Mouse (Mus musculus): Measurements from ENCODE around the gene Slc44a4. TPM values are rescaled to one million over a fixed set of nuclear protein-coding genes. Genes with fewer than 3 reads are reported as not detected.
A peak's percentile ranks its signal among the peaks of the same experiment; 100 is the strongest.

The Slc44a4 gene
- polyA plus RNA-seq, 1 experiment: 101 TPM

- TF ChIP-seq CTCF (IDR thresholded peaks at IDR 0.05; ENCODE audit: extremely low read depth, insufficient read length, insufficient replicate concordance, low read depth, low read length) (peak; percentile 63; the same call in 1 of the 2 replicates), POLR2A (IDR thresholded peaks at IDR 0.05; ENCODE audit: low read depth, low read length) (no peak; the same call in 1 of the 2 replicates)
- 6% methylated on average over 11 of the region's 11 CpGs for WGBS
- Histone ChIP-seq H3K36me3 (ENCODE audit: control insufficient read depth, insufficient read depth, low read length) (peaks cover 42% of the 10 kb centered on the region), H3K27ac (ENCODE audit: insufficient read depth, low read depth, low read length) (peak overlapping the region; percentile 89), H3K27me3 (ENCODE audit: control insufficient read depth, insufficient read depth, low read length) (no peaks in the 10 kb centered on the region), H3K4me1 (ENCODE audit: control insufficient read depth, insufficient read depth, insufficient read length, low read length) (peaks cover 27% of the 10 kb centered on the region), H3K4me3 (ENCODE audit: low read depth, low read length) (peak overlapping the region; percentile 61)
Observed at GRCm38 (mm10) chr17:34915410-34915831, 1.2 kb downstream of the Slc44a4 start.

- H3K27me3 ChIP-seq (ENCODE audit: control insufficient read depth, insufficient read depth, low read length): no peaks in the 10 kb centered on the region
- peaks cover 20% of the 10 kb centered on the region for H3K4me1 ChIP-seq (ENCODE audit: control insufficient read depth, insufficient read depth, insufficient read length, low read length)
- 93% methylated on average over 5 of the region's 5 CpGs for WGBS
- TF ChIP-seq POLR2A (IDR thresholded peaks at IDR 0.05; ENCODE audit: low read depth, low read length) (no peak), CTCF (IDR thresholded peaks at IDR 0.05; ENCODE audit: extremely low read depth, insufficient read length, insufficient replicate concordance, low read depth, low read length) (no peak)
- H3K36me3 ChIP-seq (ENCODE audit: control insufficient read depth, insufficient read depth, low read length): peaks cover 35% of the 10 kb centered on the region
- no peak overlapping the region for H3K4me3 ChIP-seq (ENCODE audit: low read depth, low read length)
- H3K27ac ChIP-seq (ENCODE audit: insufficient read depth, low read depth, low read length): no peak overlapping the region
Observed at GRCm38 (mm10) chr17:34916316-34916715, 2.0 kb downstream of the Slc44a4 start.

- H3K4me1 ChIP-seq (ENCODE audit: control insufficient read depth, insufficient read depth, insufficient read length, low read length): peaks cover 14% of the 10 kb centered on the region
- no peaks in the 10 kb centered on the region for H3K27me3 ChIP-seq (ENCODE audit: control insufficient read depth, insufficient read depth, low read length)
- H3K36me3 ChIP-seq (ENCODE audit: control insufficient read depth, insufficient read depth, low read length): peaks cover 29% of the 10 kb centered on the region
- H3K4me3 ChIP-seq (ENCODE audit: low read depth, low read length): 0 out of 2 replicates have a peak overlapping the region, but pooled peaks have one; percentile 2
- no peak for TF ChIP-seq CTCF (IDR thresholded peaks at IDR 0.05; ENCODE audit: extremely low read depth, insufficient read length, insufficient replicate concordance, low read depth, low read length)
- TF ChIP-seq POLR2A (IDR thresholded peaks at IDR 0.05; ENCODE audit: low read depth, low read length): no peak
- H3K27ac ChIP-seq (ENCODE audit: insufficient read depth, low read depth, low read length): peak overlapping the region; percentile 67
- WGBS: 72% methylated on average over 9 of the region's 9 CpGs
Observed at GRCm38 (mm10) chr17:34917188-34917587, 2.9 kb downstream of the Slc44a4 start.

GRCm38 (mm10) chr17:34922939-34923338 lies 8.7 kb downstream of the Slc44a4 start:
- TF ChIP-seq CTCF (IDR thresholded peaks at IDR 0.05; ENCODE audit: extremely low read depth, insufficient read length, insufficient replicate concordance, low read depth, low read length) (peak; percentile 20; the same call in 1 of the 2 replicates), POLR2A (IDR thresholded peaks at IDR 0.05; ENCODE audit: low read depth, low read length) (no peak)
- Histone ChIP-seq H3K27ac (ENCODE audit: insufficient read depth, low read depth, low read length) (no peak overlapping the region), H3K4me3 (ENCODE audit: low read depth, low read length) (no peak overlapping the region), H3K27me3 (ENCODE audit: control insufficient read depth, insufficient read depth, low read length) (no peaks in the 10 kb centered on the region), H3K36me3 (ENCODE audit: control insufficient read depth, insufficient read depth, low read length) (peaks cover 15% of the 10 kb centered on the region), H3K4me1 (ENCODE audit: control insufficient read depth, insufficient read depth, insufficient read length, low read length) (peaks cover 2% of the 10 kb centered on the region; the same call in 1 of the 2 replicates)
- 53% methylated on average over 6 of the region's 6 CpGs for WGBS

- peaks cover 20% of the 10 kb centered on the region for H3K36me3 ChIP-seq (ENCODE audit: control insufficient read depth, insufficient read depth, low read length)
- no peak overlapping the region for H3K27ac ChIP-seq (ENCODE audit: insufficient read depth, low read depth, low read length)
- H3K4me3 ChIP-seq (ENCODE audit: low read depth, low read length): no peak overlapping the region
- no peaks in the 10 kb centered on the region for H3K4me1 ChIP-seq (ENCODE audit: control insufficient read depth, insufficient read depth, insufficient read length, low read length)
- WGBS: 73% methylated on average over 5 of the region's 5 CpGs
- TF ChIP-seq POLR2A (IDR thresholded peaks at IDR 0.05; ENCODE audit: low read depth, low read length) (no peak), CTCF (IDR thresholded peaks at IDR 0.05; ENCODE audit: extremely low read depth, insufficient read length, insufficient replicate concordance, low read depth, low read length) (no peak)
- H3K27me3 ChIP-seq (ENCODE audit: control insufficient read depth, insufficient read depth, low read length): no peaks in the 10 kb centered on the region
Observed at GRCm38 (mm10) chr17:34924258-34924657, 10.0 kb downstream of the Slc44a4 start.

- TF ChIP-seq POLR2A (IDR thresholded peaks at IDR 0.05; ENCODE audit: low read depth, low read length): no peak
- no peak for TF ChIP-seq CTCF (IDR thresholded peaks at IDR 0.05; ENCODE audit: extremely low read depth, insufficient read length, insufficient replicate concordance, low read depth, low read length)
Observed at GRCm38 (mm10) chr17:34927306-34928019, 13.2 kb downstream of the Slc44a4 start.

GRCm38 (mm10) chr17:34928841-34929240 lies 14.6 kb downstream of the Slc44a4 start:
- TF ChIP-seq CTCF (IDR thresholded peaks at IDR 0.05; ENCODE audit: extremely low read depth, insufficient read length, insufficient replicate concordance, low read depth, low read length) (no peak), POLR2A (IDR thresholded peaks at IDR 0.05; ENCODE audit: low read depth, low read length) (no peak)
- 82% methylated on average over 4 of the region's 4 CpGs for WGBS
- no peaks in the 10 kb centered on the region for H3K27me3 ChIP-seq (ENCODE audit: control insufficient read depth, insufficient read depth, low read length)
- peaks cover 21% of the 10 kb centered on the region for H3K36me3 ChIP-seq (ENCODE audit: control insufficient read depth, insufficient read depth, low read length)
- peaks cover 8% of the 10 kb centered on the region for H3K4me1 ChIP-seq (ENCODE audit: control insufficient read depth, insufficient read depth, insufficient read length, low read length)
- no peak overlapping the region for H3K4me3 ChIP-seq (ENCODE audit: low read depth, low read length)
- H3K27ac ChIP-seq (ENCODE audit: insufficient read depth, low read depth, low read length): no peak overlapping the region

More at GRCm38 (mm10) chr17:34927306-34928019, 13.2 kb downstream of the Slc44a4 start:
- H3K4me1 ChIP-seq (ENCODE audit: control insufficient read depth, insufficient read depth, insufficient read length, low read length): peaks cover 6% of the 10 kb centered on the region
- peaks cover 21% of the 10 kb centered on the region for H3K36me3 ChIP-seq (ENCODE audit: control insufficient read depth, insufficient read depth, low read length)
- 90% methylated on average over 18 of the region's 18 CpGs for WGBS
- no peak overlapping the region for H3K27ac ChIP-seq (ENCODE audit: insufficient read depth, low read depth, low read length)
- H3K4me3 ChIP-seq (ENCODE audit: low read depth, low read length): no peak overlapping the region
- H3K27me3 ChIP-seq (ENCODE audit: control insufficient read depth, insufficient read depth, low read length): no peaks in the 10 kb centered on the region
